In genomic region chr19:43623913-43624312, GRCm38 (mm10) we compare ENCODE assay signal across 10 mouse cellular contexts. TPM values are rescaled to one million over a fixed set of nuclear protein-coding genes. Genes with fewer than 3 reads are reported as not detected.
DNase-seq lines count a peak whose midpoint lies in the region; ATAC-seq and TF ChIP-seq lines count a peak whose summit lies in the region.
"Had no signal": no experiment of that assay in that cellular context is flagged by ENCODE, and none has a peak within 500 bp of the region (broad histone marks: within the 10 kb centered on the region; RNA-seq: fewer than 3 reads in every experiment).

No protein-coding gene starts in this region.

- no peaks in the 10 kb centered on the region for H3K9me3 ChIP-seq in heart, embryonic 15.5 days (replicated peaks)
- H3K9me3 ChIP-seq in lung, postnatal 0 days (ENCODE audit: low read length): no peaks in the 10 kb centered on the region
- H3K9me3 ChIP-seq: embryonic facial prominence, embryonic 12.5 days; liver, embryonic 15.5 days had no signal

- no peak for TF ChIP-seq EP300 in lung, postnatal 0 days (IDR thresholded peaks at IDR 0.05)

- peak; percentile 96 for TF ChIP-seq CTCF in lung, postnatal 0 days (IDR thresholded peaks at IDR 0.05)

- H3K27ac ChIP-seq in heart, embryonic 15.5 days: no peak overlapping the region
- no peak overlapping the region for H3K27ac ChIP-seq in lung, postnatal 0 days (ENCODE audit: low read length)
- H3K27ac ChIP-seq: embryonic facial prominence, embryonic 12.5 days; liver, embryonic 15.5 days had no signal

- H3K27me3 ChIP-seq in heart, embryonic 15.5 days: peaks cover 86% of the 10 kb centered on the region
- peaks cover 33% of the 10 kb centered on the region for H3K27me3 ChIP-seq in lung, postnatal 0 days (replicated peaks; ENCODE audit: insufficient read depth, low read length)

- 0 out of 2 replicates have a peak, but pooled peaks have one; percentile 22 for ATAC-seq in heart, embryonic 15.5 days (replicated peaks; ENCODE audit: insufficient number of reproducible peaks, insufficient read depth, low FRiP score, low read depth)
- ATAC-seq in lung, postnatal 0 days: peak; percentile 70

- no peak overlapping the region for H3K9ac ChIP-seq in heart, embryonic 15.5 days
- no peak overlapping the region for H3K9ac ChIP-seq in lung, postnatal 0 days (replicated peaks; ENCODE audit: low read depth)
- H3K9ac ChIP-seq: embryonic facial prominence, embryonic 12.5 days; liver, embryonic 15.5 days had no signal

- 39% methylated on average over 4 of the region's 4 CpGs for WGBS in heart, embryonic 15.5 days
- WGBS in lung, postnatal 0 days: 36% methylated on average over 4 of the region's 4 CpGs

- H3K36me3 ChIP-seq in heart, embryonic 15.5 days: no peaks in the 10 kb centered on the region
- no peaks in the 10 kb centered on the region for H3K36me3 ChIP-seq in lung, postnatal 0 days (ENCODE audit: insufficient read depth, low read length)
- H3K36me3 ChIP-seq: embryonic facial prominence, embryonic 12.5 days; liver, embryonic 15.5 days had no signal

- no peak overlapping the region for H3K4me2 ChIP-seq in heart, embryonic 15.5 days
- H3K4me2 ChIP-seq in lung, postnatal 0 days (replicated peaks; ENCODE audit: low read depth, low read length): no peak overlapping the region
- H3K4me2 ChIP-seq: embryonic facial prominence, embryonic 12.5 days; liver, embryonic 15.5 days had no signal

- DNase-seq in heart, postnatal 25 days (ENCODE audit: low spot score): no peak
- DNase-seq in 416B (ENCODE audit: low read depth): peak; percentile 76
- peak; percentile 72 for DNase-seq in R1 (ENCODE audit: low read depth, low spot score)
- peak; percentile 19 to 33 for DNase-seq in frontal cortex, postnatal 14 days (ENCODE audit: low spot score in 2 of 2)
- DNase-seq in lung, postnatal 0 days (ENCODE audit: low spot score): peak; percentile 78
- peak; percentile 27 for DNase-seq in telencephalon, adult 2 months (ENCODE audit: low read depth, low spot score)
- DNase-seq in gastrocnemius, postnatal 10 days: no peak

- no peaks in the 10 kb centered on the region for H3K4me1 ChIP-seq in heart, embryonic 15.5 days (replicated peaks)
- no peaks in the 10 kb centered on the region for H3K4me1 ChIP-seq in lung, postnatal 0 days (ENCODE audit: insufficient read depth, low read depth, low read length)
- H3K4me1 ChIP-seq: embryonic facial prominence, embryonic 12.5 days; liver, embryonic 15.5 days had no signal

- intact Hi-C loops in heart, postnatal 25 days (cut with DNase I): loop anchor here (5.0 to 10.0 kb wide), 2 partner anchors 92 to 129 kb away; no protein-coding TSS in a partner anchor

- no peak overlapping the region for H3K4me3 ChIP-seq in heart, embryonic 15.5 days
- H3K4me3 ChIP-seq in lung, postnatal 0 days (ENCODE audit: low read depth, low read length): no peak overlapping the region
- H3K4me3 ChIP-seq: embryonic facial prominence, embryonic 12.5 days; liver, embryonic 15.5 days had no signal

RNA-seq across cellular contexts. Expression of gene Nkx2-3, which starts 11.8 kb away (rescaled TPM):
- polyA plus RNA-seq in heart, embryonic 15.5 days (2015; fragmentation: Nextera tagmentation; extraction: Ambion mirVana): 0.16 TPM in 1 of 2 replicates, not detected in the other
- total RNA-seq in heart, postnatal 25 days (2021): not detected
- not detected in 2 replicates for polyA plus RNA-seq in lung, postnatal 0 days (2015; fragmentation: Nextera tagmentation; extraction: Ambion mirVana)
- total RNA-seq in gastrocnemius, postnatal 10 days (2021): not detected

RNA-seq across cellular contexts. Expression of gene Slc25a28, which starts 50.8 kb away (rescaled TPM):
- polyA plus RNA-seq in heart, embryonic 15.5 days (2015; fragmentation: Nextera tagmentation; extraction: Ambion mirVana): 10.3 and 12.3 TPM in 2 replicates
- 10 to 100 TPM; 19.3 to 21.6 TPM for total RNA-seq in heart, postnatal 25 days (2021)
- 11.9 and 13.3 TPM in 2 replicates for polyA plus RNA-seq in lung, postnatal 0 days (2015; fragmentation: Nextera tagmentation; extraction: Ambion mirVana)
- total RNA-seq in gastrocnemius, postnatal 10 days (2021): 10 to 100 TPM; 18.4 to 21.2 TPM

Comparison
In these comparisons a context has a peak if more than half of its experiments do, and no peak if none do; other contexts are left out.
1. DNase-seq: peak in 416B (single experiment), R1 (single experiment), frontal cortex, postnatal 14 days (2 of 2), lung, postnatal 0 days (single experiment) and telencephalon, adult 2 months (single experiment); none in heart, postnatal 25 days (single experiment) and gastrocnemius, postnatal 10 days (single experiment).